Mouse (Mus musculus) cerebellum, adult (tissue): ENCODE data around the gene Ptpn11.
"Not testable (repeated sequence)": the region's sequence is repeated elsewhere in the genome, so short reads cannot be mapped to it uniquely, and the experiment has no call there.

Source experiments
- ATAC-seq: cut with Nextera tagmentation; 2 replicates; pipeline ENCODE4 v1.9.2; 2017; ENCODE audit warnings: mild to moderate bottlenecking, moderate library complexity, mixed read lengths; ENCODE audit not compliant: insufficient number of reproducible peaks, low FRiP score, low TSS enrichment

Ptpn11 gene

DNA sequence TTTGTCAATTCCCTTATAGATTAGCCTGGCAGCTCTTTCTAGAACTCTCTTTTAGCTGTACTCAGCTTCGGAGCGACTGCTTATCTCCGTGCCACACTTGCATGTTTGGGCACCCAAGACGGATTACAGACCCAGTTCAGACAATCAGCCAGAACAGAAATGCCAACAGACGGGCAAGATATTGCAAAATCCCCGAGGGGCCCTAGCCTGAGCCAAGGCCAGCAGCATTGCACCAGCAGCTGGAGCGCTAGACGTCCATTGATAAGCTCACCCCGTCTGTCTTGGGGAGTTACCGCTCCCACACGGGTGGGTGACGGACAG is 24.9 kb upstream of the Ptpn11 start:
- ATAC-seq = no peak

DNA sequence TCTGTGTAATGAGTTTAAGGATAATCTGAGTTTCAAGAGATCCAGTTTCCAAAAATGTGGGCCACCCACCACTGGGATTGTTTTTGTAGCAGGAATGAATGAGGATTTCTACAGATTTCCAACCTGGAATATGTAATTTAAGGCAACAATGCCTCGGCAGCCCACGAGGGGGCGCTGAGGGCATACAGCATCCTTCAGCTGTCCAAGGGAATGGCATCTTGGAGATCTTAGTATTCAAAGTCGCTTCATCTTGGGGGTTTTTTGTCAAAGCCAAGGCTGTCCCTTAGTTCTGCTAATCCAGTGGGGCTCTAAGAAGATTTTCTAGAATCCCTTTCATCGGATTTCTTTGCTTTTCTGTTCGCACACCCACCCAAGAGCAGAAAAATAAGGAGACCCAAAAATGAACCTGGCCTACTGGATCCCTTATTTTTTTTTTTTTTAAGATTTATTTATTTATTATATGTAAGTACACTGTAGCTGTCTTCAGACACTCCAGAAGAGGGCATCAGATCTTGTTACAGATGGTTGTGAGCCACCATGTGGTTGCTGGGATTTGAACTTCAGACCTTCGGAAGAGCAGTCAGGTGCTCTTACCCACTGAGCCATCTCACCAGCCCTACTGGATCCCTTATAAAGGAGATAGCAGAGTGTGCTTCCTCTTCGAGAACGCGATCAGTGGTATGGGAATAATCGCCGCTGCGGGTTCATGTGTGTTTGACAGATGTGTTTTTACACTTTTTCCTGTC is 24.4 kb upstream of the Ptpn11 start:
- ATAC-seq = no peak

DNA sequence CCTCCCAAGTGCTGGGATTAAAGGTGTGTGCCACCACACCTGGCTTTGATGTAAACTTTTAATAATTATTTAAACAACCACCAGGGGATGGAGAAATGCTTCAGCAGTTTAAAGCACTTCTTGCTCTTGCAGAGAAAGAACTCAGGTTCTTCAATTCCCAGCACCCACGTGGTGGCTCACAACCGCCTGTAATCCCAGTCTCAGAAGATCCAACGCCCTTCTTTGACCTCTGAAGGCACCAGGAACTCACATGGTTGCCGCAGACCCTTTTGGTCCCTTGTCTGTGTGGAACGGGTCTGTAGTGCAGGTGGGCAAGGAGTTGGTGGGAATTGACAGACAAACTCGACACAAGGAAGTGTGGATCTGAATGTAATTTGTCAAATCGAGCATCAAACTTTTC is 23.5 kb upstream of the Ptpn11 start:
- ATAC-seq = no peak

DNA sequence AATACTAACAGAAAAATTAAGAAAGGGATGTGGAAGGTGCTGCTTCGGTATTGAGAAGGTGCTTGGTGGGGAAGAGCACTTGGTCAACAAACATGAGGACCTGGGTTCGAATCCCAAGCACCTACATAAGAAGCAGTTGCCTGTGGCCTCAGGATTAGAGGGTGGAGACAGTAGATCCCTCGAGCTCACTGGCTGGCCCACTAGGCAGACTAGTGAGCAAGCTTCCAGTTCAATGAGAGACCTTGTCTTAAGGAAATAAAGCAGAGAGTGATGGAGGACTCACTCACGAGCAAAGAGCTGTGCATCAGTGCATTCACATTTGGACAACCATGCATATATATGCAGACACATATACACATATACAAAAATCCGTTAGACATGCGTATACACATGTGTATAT is 20.9 kb upstream of the Ptpn11 start:
- ATAC-seq = no peak

DNA sequence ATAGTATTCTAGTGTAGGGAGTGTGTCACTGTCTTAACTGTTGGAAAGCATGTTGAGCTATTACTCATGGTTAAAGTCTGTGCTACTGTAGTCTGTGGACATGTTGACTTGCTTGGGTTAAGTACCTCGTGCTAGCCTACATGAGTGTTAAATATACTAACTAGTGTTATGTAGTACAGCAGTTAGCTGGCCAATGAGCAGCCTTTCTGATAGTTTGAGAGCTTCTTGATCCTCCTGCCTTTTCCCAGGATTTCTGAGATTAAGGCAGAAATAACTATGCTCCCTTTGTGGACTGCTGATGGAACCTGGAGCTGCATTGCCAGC is 19.4 kb upstream of the Ptpn11 start:
- no peak for ATAC-seq

DNA sequence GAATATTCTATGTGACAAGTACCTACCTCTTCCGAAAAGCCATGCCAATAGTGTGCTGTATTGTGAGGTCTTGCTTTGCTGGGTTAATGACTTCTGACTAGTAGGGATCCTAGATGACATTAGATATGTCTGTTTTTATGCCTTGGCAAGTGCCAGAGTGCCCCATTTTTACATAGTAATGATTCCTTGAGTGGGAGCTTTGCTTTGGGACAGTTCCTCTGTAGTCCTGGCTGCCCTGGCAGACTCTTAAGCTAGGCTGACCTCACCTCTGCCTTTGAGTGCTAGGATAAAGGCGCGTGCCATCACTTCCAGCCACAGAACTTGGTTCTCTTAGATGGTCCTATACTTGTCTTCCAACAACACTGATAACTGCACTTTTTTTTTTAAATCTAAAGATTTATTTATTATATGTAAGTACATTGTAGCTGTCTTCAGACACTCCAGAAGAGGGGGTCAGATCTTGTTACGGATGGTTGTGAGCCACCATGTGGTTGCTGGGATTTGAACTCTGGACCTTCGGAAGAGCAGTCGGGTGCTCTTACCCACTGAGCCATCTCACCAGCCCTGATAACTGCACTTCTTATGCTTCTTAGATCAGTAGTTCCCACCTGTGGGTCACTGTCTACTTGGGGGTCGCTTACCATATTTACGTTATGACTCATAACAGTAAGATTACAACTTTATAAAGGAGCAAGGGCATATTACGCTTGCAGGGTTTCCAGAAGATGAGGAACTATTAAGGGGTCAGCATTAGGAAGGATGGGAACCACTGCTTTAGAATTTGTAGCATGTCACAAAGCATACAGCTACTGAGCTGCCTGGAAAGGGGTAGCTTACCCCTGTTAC is 18.8 kb upstream of the Ptpn11 start:
- ATAC-seq = no peak

DNA sequence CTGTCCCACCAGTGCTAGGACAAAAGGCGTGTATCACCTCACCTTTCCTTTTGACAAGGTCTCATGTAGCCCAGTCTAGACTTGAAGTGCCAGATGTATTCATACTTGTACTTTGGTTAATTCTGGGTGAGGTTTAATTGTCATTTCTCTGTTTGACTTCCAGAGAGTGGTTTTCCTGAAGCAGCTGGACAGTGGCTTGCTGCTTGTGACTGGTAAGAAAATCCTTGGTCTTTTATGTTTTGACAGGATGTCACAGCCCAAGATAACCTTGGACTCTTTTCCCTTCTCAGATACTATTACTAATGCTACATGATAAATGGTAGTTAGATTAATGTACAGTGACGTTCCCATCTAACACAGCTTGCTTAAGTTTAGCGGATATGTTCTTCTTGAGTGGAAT is 15.8 kb upstream of the Ptpn11 start:
- ATAC-seq = no peak

DNA sequence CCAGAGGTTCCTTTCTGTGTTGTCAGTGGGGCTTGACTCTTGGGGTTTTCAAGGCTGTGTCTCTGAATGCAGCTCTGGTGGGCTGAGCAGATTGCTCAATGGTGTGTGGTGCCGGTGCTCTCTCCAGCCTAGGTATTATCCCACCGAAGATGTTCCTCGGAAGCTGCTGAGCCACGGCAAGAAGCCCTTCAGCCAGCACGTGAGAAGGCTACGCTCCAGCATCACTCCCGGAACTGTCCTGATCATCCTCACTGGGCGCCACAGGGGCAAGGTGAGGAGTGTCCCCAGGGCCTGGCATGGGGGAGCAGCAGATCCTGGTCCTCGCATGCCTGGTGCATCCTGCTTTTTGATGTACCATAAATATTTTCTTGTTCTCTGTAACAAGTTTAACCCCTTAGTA is 15.3 kb upstream of the Ptpn11 start:
- no peak for ATAC-seq

DNA sequence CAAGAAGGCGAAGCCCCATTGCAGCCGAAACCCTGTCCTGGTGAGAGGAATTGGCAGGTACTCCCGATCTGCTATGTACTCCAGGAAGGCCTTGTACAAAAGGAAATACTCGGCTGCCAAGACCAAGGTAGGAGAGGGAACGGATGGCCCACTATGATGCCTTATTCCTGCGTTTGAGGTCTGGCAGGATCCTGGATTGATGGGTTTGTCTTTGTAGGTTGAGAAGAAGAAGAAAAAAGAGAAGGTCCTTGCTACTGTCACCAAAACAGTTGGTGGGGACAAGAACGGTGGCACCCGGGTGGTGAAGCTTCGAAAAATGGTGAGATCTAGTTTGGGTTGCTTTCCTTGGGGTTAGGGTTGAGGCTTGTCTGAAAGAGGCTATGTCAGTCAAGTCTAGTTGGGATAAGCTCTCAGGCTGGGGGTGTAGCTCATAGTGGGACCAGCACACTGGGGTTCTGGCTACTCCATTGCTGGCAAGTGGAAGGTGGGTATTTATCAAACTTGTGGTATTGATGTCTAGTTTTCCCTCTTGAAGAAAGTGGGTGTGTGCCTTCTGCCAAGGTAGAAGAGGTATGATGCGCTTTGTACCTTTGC is 14.4 kb upstream of the Ptpn11 start:
- ATAC-seq = not testable (repeated sequence)

DNA sequence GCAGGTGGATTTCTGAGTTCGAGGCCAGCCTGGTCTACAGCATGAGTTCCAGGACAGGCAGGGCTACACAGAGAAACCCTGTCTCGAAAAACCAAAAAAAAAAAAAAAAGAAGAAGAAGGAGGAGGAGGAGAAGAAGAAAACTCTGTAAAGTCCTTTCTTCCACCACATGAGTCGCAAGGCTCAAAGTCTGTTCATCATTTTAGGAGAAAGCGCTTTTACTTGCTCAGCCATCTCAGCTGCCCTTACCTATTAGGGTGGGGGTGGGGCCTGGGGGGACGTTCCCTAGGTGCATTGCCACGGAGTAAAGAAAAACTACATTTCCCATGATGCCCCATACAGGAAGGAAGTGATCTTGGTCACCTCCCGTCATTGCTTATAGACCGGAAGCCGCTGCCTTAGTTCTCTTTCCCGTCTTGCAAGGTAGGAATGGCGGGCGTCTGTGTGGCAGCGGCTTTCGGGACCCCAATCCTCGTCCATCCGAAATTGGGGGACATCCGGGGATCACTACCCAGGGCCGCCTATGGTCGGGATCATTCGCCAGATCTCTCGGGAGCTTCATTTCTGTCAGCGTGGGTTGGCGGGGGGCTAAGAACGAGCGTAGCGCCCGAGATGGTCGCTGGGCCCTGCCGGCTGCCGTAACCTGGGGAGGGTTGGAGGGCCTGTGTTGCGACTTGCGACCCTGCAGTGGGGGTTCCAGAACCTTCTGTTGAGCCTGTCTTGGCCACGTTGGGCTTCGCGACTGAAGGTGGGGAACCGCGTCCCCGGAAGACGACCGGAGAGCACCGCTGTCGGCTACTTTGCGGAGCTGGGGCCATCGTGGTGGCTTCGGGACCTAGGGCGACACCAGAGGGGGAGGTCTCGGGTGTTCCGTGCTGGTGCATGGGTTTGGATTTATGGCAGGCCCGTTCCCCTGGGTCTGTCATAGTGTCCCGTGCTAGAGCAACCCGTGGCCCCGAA is 13.2 kb upstream of the Ptpn11 start, which contains the start of gene Rpl6:
Rpl6 (plus strand) TSS at position 350 of the 958 bp plus-strand sequence.
- peak; percentile 92; the same call in 1 of the 2 replicates for ATAC-seq

DNA sequence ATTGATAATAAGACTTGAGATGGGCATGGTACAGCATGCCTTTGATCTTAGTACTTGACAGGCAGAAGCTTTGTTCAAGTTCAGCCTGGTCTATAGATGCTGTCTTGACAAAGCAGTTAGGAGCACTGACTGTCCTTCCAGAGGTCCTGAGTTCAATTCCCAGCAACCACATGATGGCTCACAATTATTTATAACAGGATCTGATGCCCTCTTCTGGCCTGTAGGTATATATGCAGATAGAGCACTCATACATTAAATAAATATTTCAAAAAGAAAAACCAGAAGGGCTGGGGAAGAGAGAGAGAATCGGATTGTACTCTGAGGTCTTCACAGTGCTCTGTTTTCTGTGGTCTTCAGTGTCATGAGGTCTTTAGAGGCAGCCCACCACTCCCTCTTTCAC is 11.3 kb upstream of the Ptpn11 start:
- no peak for ATAC-seq

DNA sequence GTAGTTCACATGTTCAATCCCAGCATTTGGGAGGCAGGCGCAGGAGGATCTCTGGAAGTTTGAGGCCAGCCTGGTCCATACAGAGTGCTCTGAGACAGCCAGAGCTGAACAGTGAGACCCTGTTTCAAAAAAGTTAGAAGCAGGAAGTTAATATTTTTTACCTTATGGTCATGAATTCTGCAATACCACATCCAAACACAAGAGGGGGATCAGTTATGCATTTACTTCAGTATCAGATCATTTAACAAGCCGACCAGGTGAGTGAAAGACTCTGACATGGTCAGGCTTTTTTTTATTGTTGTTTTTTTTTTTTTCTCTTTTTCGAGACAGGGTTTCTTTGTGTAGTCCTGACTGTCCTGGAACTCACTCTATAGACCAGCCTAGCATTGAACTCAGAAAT is 10.5 kb upstream of the Ptpn11 start:
- no peak for ATAC-seq

DNA sequence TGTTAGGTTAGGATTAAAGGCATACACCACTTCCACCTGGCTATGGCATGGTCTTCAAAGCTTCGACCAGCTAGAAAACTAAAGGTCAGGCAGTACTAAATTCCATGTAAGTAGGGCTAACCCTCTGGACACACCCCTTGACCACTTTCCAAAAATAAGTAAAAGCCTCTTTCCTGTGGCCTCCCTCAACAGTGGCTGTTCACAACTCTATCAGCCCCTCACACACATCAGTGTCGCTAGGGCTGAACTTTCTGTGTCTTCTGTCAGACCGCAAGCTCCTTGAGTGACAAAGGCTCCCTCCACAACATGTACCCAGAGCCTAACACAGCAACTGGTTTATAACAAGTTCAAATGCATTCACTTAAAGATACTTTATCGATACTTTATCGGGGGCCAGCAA is 7.2 kb upstream of the Ptpn11 start:
- ATAC-seq = no peak

DNA sequence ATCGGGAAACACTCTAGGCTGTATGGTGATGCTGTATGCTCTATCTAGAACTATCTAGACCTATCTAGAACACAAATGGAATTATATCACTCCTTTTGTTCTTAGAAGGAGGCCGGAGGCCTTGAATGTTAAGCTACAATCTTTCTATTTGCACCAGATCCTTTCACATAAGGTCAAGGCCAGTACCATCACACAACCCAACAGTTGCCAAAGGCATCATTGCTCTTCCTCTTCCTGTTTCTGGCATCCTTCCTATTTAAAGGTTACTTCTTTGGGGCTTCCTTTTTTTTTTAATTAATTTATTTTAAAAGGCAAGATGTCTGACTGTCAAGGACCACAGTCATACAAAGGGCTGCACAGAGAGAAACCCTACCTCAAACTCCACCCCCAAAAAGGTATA is 6.1 kb upstream of the Ptpn11 start:
- no peak for ATAC-seq

DNA sequence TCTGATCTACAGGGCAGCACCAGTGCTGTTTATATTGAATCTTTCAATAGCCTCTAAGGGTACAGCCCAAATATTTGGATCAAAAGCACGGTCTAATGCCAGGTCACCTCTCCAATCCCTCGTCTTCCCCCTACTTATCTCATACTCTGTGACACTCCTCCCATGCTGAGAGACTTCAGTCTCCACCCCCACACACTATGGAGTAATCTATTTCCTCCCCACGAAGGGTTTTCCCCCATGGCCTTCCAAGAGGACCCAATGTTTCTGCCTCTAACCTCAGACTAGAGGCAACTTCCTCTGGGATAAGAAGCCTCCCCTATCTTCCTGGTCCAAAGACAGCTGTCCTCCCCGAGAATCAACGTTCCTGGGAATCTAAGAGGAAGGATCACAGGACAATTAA is 5.6 kb upstream of the Ptpn11 start:
- no peak for ATAC-seq

DNA sequence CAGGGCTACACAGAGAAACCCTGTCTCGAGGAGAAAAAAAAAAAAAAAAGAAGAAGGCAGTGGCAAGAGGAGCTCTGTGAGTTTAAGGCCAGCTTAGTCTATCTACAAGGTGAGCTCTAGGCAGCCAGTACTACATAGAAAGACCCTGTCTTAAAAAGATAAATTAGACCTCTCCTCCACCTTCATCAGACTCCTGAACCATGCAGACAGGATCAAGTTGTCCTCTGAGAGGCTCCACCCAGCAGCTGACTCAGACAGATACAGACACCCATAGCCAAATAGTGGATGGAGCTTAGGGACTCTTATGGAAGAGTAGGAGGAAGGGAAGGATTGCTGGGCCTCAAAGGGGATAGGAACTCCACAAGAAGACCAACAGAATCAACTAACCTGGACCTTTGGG is 3.0 kb upstream of the Ptpn11 start:
- no peak for ATAC-seq

DNA sequence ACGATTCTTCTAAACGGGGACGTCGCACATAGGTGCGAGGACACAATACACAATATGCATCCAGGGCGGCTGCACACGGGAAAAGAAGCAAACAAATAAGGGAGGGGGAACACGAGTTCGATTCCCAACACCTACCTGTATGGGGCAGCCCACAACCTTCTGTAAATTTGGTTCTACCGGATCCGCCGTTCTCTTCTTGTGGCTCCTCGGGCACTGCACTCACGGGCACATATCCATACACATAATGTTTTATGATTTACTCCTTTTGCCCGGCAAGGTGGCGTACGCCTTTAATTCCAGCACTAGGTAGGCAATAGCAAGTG is 348 bp upstream of the Ptpn11 start:
- ATAC-seq = no peak

DNA sequence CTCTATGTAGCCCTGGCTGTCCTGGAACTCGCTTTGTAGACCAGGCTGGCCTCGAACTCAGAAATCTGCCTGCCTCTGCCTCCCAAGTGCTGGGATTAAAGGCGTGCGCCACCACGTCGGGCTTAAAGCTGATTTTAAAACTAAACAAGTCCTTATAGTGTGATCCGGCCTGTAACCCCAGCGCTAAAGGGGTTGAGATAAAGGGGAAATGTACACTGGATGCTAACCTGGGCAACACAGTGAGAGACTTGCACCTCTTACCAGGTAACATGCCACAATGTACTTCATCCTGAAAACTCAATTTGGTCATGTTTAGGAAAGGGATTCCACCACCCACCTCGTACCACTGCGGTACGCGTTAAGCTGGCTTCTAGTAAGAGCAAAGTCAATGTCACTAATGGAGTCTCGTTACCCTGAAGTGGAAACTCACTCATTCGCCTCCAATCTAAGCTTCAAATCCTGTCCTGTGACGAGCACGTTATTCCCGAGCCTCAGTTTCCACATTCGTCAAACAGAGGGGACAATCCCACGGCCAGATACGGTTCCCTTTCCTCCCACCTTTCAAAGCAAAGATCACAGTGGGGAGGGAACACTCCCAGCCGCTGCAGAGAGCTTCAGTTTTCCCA is 874 bp downstream of the Ptpn11 start:
- no peak for ATAC-seq

DNA sequence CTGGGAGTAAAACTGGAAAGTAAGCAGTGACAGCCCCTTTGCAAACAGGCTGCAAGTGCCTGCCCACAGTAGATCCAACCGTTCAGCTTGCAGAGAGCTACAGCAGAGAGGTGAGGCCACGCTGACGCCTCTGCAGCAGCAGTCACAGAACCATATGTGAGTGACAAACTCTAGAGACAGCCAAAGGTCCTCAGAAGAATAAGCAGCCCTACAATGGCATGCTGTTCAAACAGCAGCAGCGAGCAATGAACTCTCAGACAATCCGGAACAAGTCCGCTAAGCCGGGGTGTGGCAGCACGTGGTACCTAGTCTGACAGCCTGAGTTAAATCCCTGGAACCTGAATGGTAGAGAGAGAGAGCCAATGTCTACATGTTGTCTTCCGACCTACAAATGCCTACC is 2.0 kb downstream of the Ptpn11 start:
- ATAC-seq = no peak

DNA sequence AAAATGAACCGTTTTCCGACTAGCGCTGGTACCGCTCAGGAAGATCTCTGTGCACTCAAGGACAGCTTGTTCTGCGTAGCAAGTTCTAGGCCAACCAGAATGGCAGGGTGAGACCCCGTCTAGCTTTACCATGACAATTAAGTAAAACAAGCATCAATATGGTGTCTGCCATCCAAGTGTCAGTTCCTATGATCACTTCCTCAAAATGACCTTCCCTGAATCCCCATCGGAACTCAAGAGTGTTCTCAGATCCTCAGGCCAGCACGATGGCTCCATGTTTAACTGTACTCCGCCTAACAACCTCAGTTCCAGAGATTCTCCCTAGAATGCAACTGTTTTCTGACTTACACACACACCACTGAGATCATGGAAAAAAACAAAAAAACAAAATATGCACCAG is 2.9 kb downstream of the Ptpn11 start:
- ATAC-seq = no peak
